Mouse (Mus musculus) NIH3T3 (cell line): ENCODE data around the gene Nek6.
A peak's percentile ranks its signal among the peaks of the same experiment; 100 is the strongest.

Experiments
- DNase-seq: peaks from one replicate; pipeline ENCODE4 v3.0.0-alpha.2; 2012; ENCODE audit warnings: low read depth

The Nek6 gene

GRCm38 (mm10) chr2:38623821-38624590 is 112.6 kb downstream of the Nek6 start:
- peak; percentile 28 for DNase-seq

DNA sequence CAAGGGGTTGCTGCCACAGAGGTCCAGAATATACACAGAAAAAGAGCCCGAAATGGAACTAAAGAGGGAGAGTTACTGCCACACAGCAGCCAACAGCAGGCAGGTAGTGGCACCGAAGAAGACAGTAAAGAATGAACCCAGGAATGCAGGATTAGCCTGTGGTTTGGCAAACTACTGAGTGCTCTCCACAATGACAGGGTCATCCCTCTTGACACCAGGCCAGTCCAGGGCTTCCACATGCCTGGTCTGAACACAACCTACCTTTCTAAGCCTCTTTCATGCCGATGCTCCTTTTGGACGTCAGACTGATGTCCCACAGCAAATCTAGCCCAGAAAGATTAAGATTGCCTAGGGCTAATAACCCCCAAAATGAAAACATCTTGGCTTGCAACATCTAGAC is 117.4 kb downstream of the Nek6 start:
- DNase-seq, result no peak

- no peak for DNase-seq
These were observed 118.0 kb downstream of the Nek6 start for GRCm38 (mm10) chr2:38629451-38629850.

DNA sequence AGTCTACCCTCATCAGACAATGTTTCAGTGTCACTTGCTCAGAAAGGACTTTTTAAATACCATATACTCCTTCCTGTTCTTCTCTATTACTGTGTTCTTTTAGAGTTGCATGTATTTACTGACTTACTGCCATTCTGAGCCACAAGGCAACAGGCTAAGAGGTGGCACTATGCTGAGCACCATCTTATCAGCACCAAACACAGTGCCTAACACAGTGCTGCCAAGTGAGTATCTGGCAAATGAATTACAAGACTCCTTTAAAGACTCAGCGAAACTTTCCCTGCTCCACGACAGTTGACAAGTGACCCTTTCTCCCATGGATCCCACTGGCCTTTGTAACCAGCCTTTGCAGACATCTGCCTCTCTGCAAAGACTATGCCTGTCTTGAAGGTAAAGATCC is 119.1 kb downstream of the Nek6 start:
- DNase-seq, result no peak

- peak; percentile 50 for DNase-seq
These were observed 126.3 kb downstream of the Nek6 start for GRCm38 (mm10) chr2:38637716-38638267.

DNA sequence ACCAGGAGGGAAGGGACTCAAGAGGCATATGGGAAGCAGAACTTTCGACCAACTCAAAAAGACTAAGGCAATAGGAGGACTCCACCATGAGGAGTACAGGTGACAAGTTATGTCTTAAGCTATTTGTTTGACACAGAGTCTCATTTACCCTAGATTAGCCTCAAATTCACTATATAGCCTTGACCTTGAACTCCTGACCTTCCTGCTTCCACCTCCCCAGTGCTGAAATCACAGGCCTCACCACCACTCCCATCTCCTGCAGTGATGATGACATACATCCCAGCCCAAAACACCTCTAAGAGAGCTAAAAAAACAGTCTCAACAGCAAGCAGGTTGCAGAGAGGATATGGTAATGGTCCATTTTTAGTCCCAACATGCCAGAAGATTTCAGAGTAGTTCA is 130.3 kb downstream of the Nek6 start:
- DNase-seq, result no peak

GRCm38 (mm10) chr2:38643625-38644427 is 132.4 kb downstream of the Nek6 start, which contains the start of gene Psmb7:
Gene Psmb7, minus strand, starts transcription at chr2:38644087.
- DNase-seq, result peak; percentile 96
